Mouse (Mus musculus) urinary bladder, postnatal 4 days (tissue): Measurements from ENCODE around the gene Birc5.

Experiments used
- DNase-seq, 2 experiments: peaks; one replicate each; pipeline ENCODE4 v3.0.0; 2021 to 2022; ENCODE audit warnings: low spot score in 2 of 2

Gene Birc5

DNA sequence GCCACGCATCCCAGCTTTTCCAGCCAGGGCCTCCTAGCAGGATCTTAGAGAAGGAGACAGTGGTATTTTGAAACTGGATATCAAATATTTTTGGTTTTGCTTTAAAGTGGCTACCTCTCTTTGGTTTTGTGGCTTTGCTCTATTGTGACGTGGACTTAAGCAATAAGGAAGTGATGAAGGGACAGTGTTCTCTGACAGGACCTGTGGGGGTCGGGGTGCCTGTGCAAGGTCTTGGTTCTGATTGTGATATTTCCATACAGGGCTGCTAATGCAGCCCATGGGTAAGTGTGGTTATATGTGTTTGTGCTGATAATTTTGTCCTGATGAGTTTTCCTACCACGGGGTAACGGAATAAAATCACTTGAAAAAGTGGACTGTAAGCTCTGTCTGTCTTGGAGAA, 6.3 kb downstream of the Birc5 start:
- no peak for DNase-seq

DNA sequence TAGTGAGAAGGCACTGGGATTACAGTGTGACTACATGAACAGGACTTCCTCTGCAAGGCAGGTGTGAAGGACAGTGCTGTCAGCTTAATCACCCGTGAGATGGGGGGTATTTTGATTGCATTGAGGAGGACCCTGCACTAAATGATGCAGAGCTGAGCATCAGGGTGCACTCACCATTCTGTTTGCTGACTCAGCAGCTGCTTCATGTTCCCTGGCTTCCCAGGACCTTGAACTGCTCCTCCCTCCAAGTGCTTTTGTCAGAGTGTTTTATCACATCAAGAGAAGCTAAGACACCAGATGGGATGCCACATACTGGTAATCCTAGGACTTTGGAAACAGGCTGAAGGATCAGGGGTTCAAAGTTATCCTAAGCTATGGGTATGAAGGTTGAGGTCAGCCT, 6.9 kb downstream of the Birc5 start:
- DNase-seq = no peak

DNA sequence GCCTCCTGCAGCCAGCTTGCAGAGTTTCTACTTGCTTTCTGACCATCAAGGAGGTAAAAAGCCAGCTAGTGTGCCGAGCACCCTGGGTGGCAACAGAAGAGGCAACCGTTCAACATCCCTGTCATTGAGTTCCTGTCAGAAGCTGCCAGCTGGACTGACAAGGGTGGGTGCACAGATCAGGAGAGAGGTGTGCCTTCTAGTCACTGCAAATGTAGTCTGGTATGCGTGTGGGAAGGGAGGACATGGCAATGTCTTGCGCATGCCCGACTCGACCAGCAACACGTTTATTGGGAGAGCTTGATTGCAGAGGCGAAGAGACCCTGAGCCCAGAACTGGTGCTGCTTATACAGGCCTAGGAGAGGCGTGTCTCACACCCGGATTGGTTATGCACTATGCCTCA, 8.4 kb downstream of the Birc5 start:
- DNase-seq = no peak

DNA sequence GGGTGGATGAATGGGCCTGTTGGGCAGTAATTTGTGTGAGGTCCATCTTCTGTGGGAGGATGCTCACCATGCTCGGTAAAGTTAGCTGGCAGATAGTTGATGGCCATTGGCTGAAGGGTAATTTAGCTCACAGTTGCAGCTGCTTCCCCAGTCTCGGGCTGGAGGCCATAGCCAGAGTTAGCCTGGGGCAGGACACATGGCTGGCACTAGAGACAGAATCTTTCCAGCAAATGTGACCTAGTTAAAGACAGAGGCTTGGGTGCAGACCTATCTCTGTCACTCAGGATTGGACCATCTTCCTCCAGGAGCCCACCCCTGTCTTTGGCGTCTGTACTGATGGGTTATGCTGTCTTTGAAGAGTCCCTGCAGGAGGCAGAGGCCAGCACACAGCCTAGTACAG, 9.3 kb downstream of the Birc5 start:
- DNase-seq = no peak

- no peak for DNase-seq
Measured at GRCm38 (mm10) chr11:117860601-117861000, 11.6 kb downstream of the Birc5 start, which contains the start of gene Tmem235. TSS of gene Tmem235 (plus strand) at chr11:117860752.

DNA sequence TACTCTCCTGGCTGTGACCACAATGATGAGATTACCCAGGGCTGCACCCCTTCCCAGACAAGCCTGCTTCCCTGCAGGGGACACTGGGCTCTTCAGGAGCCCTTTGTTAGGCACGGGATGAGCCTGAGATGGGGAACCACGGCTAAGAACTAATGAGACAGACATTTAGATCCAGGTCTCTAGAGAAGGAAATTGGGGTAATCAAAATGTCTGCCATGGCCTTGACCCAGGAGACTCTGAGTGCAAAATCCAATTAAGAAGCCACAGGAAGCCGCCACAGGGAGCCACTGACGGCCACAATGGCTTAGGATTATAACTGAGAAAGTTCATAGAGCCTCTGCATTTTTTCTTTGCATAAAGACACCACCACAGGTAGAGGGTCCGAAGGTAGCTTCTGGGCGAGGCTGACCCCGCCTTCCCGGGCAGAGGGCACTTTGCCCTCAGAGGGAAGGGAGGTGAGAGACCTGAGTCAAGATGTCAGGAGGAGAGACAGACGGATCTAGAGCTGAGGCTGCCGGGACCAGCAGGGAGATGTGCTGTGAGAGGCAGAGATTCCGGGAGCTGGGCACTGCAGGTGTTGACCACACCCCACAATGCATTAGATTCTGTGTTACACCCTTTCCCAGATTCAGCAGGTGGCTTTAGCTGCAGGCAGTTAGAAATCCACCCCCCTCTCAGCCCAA, 14.3 kb downstream of the Birc5 start:
- DNase-seq = no peak

DNA sequence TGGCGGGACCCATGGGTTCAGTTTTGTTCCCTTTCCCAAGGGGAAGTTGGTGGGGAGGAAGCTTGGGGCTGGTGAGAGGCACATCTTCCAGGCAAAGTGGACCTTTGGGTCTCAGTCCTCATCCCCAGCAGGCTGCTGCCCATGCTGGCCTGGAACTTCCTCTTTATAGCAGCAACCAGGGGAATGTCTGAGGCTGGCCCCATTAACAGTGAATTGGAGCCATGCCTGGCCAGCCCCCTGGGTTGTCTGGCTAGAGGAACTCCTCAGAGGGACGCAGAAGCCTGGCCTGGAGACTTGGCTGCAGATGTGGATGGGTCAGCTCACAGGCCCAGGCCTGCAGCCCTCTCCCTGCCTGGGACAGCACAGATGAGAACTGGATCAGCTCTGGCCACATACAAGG, 15.8 kb downstream of the Birc5 start:
- DNase-seq = no peak

DNA sequence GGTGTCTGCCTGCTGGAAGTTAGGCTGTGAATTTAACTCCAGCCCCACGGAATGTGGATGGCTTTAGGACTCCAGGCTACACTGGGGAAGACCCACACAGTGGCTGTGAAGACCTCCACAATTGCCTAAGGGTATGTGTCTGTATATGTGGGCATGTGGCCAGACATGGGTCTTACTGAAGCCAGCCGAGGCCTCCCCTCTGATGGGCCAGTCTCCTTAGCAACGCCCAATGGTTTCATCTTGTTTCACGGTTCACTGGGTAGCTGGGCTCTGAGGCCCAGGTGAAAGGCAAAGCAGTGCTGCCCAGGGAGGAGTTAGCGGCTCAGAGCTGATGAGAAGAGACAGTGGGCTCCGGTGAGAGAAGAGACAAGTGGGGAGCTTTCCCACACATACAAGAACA, 16.9 kb downstream of the Birc5 start:
- no peak for DNase-seq

DNA sequence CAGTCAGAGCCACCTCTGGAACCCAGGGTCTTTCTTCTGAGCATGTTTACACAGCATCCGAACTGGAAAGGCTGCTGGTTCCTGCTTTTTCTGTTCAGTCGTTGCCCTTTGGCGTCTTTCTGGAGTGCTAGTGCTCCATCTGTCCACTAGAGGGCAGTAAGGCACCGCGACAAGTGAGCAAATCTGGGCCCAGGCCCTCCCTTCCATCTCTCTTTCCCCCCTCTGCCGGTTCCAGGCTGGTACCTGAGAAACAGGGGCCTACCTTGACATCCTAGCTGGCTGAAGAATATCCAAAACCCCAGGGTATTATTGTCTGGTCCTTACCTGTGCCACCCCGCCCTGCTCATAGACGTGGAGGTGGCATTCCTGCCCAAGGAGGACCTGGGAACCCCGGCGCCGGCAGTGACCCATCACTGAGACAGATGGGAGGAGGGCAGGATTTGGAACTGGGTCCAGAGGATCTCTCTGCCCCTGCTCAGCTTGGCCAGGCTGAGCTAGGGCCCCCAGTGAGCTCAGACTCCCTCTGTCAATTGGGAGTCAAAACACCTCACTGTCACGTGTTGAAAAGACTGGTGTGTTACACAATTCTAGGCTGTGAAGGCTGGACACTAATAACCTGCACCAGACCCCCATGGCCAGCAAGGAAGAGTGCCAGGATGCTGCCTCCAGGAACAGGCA, 21.8 kb downstream of the Birc5 start:
- DNase-seq = peak; percentile 63 to 77

GRCm38 (mm10) chr11:117871376-117871775, 22.3 kb downstream of the Birc5 start:
- no peak for DNase-seq

DNA sequence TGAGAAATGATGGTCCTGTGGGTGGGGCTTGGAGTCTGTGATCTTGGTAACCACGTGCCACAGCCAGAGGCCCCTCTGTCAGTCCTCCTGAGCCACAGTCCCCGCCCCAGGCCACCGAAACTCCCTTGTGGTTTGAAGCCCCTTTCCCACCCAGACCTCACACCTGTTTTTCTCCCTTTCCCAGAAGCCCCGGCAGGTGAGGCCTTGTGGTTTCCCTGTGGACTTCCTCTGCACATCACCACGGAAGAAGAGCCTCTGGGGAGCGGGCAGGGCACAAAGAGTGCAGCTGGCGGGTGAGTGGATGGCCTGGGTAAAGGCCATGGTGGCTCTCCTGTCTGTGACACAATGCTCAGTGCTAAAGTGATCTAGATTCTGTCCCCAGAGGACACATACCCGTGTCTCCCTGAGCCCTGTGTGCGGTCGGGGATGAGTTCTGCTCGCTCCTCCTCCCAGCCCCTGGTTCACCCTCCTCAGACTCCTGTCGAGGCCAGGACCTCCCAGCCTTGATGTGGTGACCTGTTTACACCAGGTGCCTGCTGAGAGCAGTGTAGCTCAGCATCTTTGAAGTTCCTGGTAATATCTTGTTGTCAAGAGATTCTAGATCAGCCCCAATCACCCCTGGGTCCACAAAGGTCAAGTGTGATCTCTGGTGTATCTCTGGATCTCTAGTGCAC, 23.0 kb downstream of the Birc5 start:
- no peak for DNase-seq

- DNase-seq = peak; percentile 76 to 79
Measured at GRCm38 (mm10) chr11:117872861-117873608, 24.0 kb downstream of the Birc5 start, which contains the start of gene Tha1. TSS of gene Tha1 (minus strand) at chr11:117873481.

- DNase-seq = no peak
Measured at GRCm38 (mm10) chr11:117874419-117874818, 25.4 kb downstream of the Birc5 start.

GRCm38 (mm10) chr11:117875681-117876080, 26.6 kb downstream of the Birc5 start:
- DNase-seq = no peak

GRCm38 (mm10) chr11:117877917-117878745, 29.1 kb downstream of the Birc5 start:
- peak in 1 of 2 experiments; percentile 48 for DNase-seq

GRCm38 (mm10) chr11:117878892-117879291, 29.8 kb downstream of the Birc5 start:
- DNase-seq = peak in 1 of 2 experiments; percentile 27

DNA sequence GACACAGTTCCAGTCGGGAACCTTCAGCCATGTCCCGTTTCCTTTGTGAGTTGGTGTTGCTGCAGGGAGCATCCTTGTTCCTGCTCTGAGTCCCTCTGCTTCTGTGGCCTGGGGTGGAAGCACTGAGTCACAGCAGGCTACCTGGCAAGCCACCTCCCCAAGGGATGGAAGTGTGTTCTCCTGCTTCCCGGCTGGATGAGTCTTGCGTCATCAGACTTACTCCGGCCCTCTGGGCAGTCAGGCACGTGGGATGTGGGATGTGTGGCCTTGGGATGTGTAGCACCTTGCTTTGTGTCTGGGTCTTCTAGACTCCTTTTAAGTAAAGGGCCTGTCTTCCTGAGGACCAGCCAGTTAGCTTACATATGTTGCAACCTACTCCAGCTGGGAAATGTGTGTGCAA, 30.6 kb downstream of the Birc5 start:
- no peak for DNase-seq

- DNase-seq = no peak
Measured at GRCm38 (mm10) chr11:117880336-117880976, 31.4 kb downstream of the Birc5 start.

DNA sequence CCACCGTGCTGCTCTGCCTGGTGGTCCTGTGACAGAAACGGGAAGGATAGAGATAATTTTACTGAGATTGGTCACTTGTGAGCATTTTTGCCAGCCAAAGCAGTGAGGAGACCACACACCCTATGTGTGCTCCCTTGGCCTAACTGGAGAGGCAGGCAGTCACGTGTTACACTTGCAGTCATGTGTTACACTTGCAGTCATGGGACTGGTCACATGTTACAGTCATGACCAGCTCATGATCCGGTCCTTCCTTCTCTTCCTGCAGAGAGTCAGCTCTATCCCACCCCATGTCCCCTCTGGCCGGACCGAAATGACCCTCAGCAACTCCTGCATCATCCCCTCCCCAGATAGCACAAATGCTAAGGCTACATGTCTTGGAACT, 31.9 kb downstream of the Birc5 start:
- DNase-seq = no peak

GRCm38 (mm10) chr11:117881787-117882186, 32.7 kb downstream of the Birc5 start:
- peak in 1 of 2 experiments; percentile 40 for DNase-seq

- DNase-seq = no peak
Measured at GRCm38 (mm10) chr11:117882208-117882607, 33.2 kb downstream of the Birc5 start.
